Mouse (Mus musculus) cerebellum, adult 8-10 months (tissue): Measurements from ENCODE around the gene Olfr1449.
"Not testable (repeated sequence)": the region's sequence is repeated elsewhere in the genome, so short reads cannot be mapped to it uniquely, and the experiment has no call there.

ENCODE experiments used
- DNase-seq: peaks from one replicate; pipeline ENCODE4 v3.0.0; 2022

Olfr1449 gene

GRCm38 (mm10) chr19:12930540-12930939 is at the start of gene Olfr1449:
Olfr1449 (plus strand) TSS chr19:12930840.
- no peak for DNase-seq

GRCm38 (mm10) chr19:12883555-12883954 is 47.1 kb upstream of the Olfr1449 start, which contains the start of gene Olfr1445:
Olfr1445 (plus strand) TSS chr19:12883855.
- no peak for DNase-seq

- DNase-seq = no peak
These were observed 37.2 kb upstream of the Olfr1449 start, which contains the start of gene Olfr1446 for GRCm38 (mm10) chr19:12893424-12893823. Olfr1446 (minus strand) TSS chr19:12893524.

GRCm38 (mm10) chr19:12903643-12904042 is 27.0 kb upstream of the Olfr1449 start, which contains the start of gene Olfr1447:
Olfr1447 (minus strand) TSS chr19:12903743.
- no peak for DNase-seq

GRCm38 (mm10) chr19:12924319-12924718 is 6.3 kb upstream of the Olfr1449 start, which contains the start of gene Olfr1448:
Olfr1448 (minus strand) TSS chr19:12924419.
- DNase-seq = no peak

- no peak for DNase-seq
These were observed 19.3 kb downstream of the Olfr1449 start, which contains the start of gene Olfr1450 for GRCm38 (mm10) chr19:12949958-12950357. Olfr1450 (plus strand) TSS chr19:12950258.

- not testable (repeated sequence) for DNase-seq
These were observed 39.4 kb downstream of the Olfr1449 start for GRCm38 (mm10) chr19:12970082-12970481.
